Mouse (Mus musculus) left cerebral cortex, postnatal 10 days (tissue): ENCODE data around the gene Slc48a1. TPM values are rescaled to one million over a fixed set of nuclear protein-coding genes. Genes with fewer than 3 reads are reported as not detected.
A peak's percentile ranks its signal among the peaks of the same experiment; 100 is the strongest.

Experiments
- DNase-seq, 2 experiments: peaks; one replicate each; pipeline ENCODE4 v3.0.0; 2021 to 2022; ENCODE audit warnings: low spot score in 2 of 2, mixed read lengths in 1 of 2; ENCODE audit errors: extremely low spot score in 1 of 2
- intact Hi-C: fragments of 180-260 bp; cut with DNase I; formaldehyde crosslinking; loops from one replicate; pipeline ENCODE4 v1.15.1; 2025
- total RNA-seq, 2 experiments: library from RNA; stranded (reverse); gene quantifications; 2 replicates each; pipeline ENCODE4 v1.2.3; 2021

Slc48a1 gene
- total RNA-seq, 2 experiments from 2014 or later = 122 to 127 TPM

DNA sequence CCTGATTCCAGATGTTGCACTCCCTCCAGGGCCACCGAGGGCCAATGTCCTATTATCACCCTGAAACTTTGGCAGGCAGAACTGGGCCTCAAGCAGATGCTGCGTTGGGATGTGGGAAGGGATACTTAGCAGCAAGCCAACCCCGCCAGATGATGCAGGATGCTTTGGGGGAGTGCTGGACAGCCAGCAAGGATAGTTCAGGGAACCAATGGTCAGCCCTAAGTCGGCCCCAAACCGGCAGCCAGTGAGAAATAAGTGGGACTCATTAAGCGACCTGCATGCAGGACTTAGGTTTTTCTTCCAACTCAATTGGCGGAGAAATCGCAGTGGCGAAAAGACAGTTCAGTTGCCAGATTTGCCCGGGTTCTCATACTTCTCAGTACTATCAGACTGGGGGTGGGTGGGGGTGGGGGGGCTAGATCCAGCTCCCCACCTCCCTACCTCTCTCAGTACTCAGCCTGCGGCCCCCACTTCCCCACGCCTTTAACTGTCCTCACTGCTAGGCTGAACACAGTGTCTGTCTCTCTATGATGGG lies 52.0 kb downstream of the Slc48a1 start:
- no peak for DNase-seq
- intact Hi-C loops = no loop called here

DNA sequence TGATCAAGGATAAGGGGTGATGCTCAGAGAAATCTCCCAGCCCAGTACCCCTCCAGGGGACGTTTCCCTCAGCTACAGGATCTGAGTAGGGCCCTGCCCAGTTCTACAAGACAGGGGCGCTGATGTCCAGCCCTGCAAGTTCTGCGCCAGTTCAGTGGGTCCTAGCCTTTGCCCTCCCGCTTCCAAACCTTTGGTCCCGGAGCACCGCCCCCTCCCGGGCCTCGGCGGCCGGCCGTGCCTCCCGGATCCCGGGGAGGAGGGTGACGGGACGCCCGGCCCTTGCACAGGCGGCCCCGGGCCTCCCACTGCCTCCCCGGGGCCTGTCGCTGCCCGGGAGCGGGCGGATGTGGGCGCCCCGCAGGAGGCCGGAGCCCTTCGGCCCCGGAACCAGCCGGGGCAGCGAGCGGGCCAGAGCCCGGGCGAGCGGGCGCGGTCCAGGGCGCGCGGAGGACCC lies 52.5 kb downstream of the Slc48a1 start:
- peak in 1 of 2 experiments; percentile 67 for DNase-seq
- intact Hi-C loops = no loop called here

GRCm38 (mm10) chr15:97831242-97831986 lies 53.1 kb downstream of the Slc48a1 start:
- intact Hi-C loops = no loop called here
- DNase-seq = peak in 1 of 2 experiments; percentile 79

- no peak for DNase-seq
- intact Hi-C loops = no loop called here
Measured at GRCm38 (mm10) chr15:97831987-97832640, 53.8 kb downstream of the Slc48a1 start.

- DNase-seq = no peak
- intact Hi-C loops = no loop called here
Measured at GRCm38 (mm10) chr15:97832764-97833479, 54.6 kb downstream of the Slc48a1 start.

DNA sequence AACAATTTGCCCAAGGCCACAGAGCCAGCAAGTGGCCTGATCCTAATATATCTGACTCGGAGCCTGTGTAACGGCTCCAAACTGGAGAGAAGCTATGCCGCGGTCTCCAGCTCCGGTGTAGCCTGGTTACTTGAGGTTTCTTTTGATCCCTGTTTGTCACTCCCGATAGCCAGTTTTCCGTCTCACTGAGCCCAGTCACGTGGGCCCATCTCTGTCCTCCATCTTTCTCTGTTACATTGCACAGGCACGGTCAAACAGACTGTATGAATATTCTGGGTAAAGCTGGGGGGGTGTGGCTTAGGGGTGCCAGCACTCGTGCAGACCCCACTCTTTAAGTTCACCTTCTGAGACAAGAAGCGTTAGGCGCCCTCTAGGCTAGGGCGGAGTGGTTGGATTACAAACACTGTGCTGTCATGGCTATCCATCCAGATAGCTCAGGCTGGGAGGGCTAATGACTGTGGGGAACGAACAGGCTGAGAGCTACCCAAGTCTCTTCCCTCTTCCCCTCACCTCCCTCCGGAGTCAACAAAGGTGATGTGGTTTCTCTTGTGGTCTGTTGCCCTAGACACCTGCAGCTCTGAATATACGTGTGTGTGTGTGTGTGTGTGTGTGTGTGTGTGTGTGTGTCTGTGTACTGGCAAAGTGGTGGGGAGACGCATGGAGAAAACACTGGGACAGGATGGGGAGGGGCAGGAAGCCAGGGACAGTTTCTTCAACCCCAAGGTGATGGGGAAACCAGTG lies 58.0 kb downstream of the Slc48a1 start:
- intact Hi-C loops = no loop called here
- DNase-seq = no peak

- intact Hi-C loops = no loop called here
- DNase-seq = no peak
Measured at GRCm38 (mm10) chr15:97836894-97837247, 58.6 kb downstream of the Slc48a1 start.

GRCm38 (mm10) chr15:97837491-97838061 lies 59.3 kb downstream of the Slc48a1 start:
- intact Hi-C loops = no loop called here
- no peak for DNase-seq

DNA sequence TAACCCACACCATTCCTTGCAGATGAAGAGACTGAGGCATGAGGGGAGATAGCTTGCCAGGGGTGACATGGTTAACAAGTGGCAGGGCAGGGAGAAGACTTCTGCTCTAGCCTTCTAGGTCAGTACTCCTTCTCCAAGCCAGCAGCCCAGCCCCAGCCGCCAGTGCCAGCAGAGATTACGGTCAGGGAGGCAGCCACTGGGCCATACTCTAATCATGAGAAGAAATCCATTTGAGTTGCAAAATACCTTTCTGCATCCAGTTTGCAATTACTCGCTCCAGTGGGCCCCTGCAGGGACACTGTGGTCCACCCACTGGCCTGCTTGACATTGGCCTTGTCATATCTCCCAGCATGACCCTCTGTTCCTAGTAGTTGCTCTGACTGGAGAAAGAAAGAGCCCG lies 60.1 kb downstream of the Slc48a1 start:
- intact Hi-C loops = no loop called here
- DNase-seq = no peak

GRCm38 (mm10) chr15:97839012-97839411 lies 60.7 kb downstream of the Slc48a1 start:
- DNase-seq = no peak
- intact Hi-C loops = no loop called here

GRCm38 (mm10) chr15:97839473-97839872 lies 61.2 kb downstream of the Slc48a1 start:
- intact Hi-C loops = no loop called here
- no peak for DNase-seq

GRCm38 (mm10) chr15:97839991-97840455 lies 61.7 kb downstream of the Slc48a1 start:
- intact Hi-C loops = no loop called here
- DNase-seq = peak in 1 of 2 experiments; percentile 84

- no peak for DNase-seq
- intact Hi-C loops = no loop called here
Measured at GRCm38 (mm10) chr15:97840781-97841180, 62.5 kb downstream of the Slc48a1 start.

- intact Hi-C loops = no loop called here
- no peak for DNase-seq
Measured at GRCm38 (mm10) chr15:97841383-97841782, 63.1 kb downstream of the Slc48a1 start.

- DNase-seq = no peak
- intact Hi-C loops = no loop called here
Measured at GRCm38 (mm10) chr15:97842058-97842457, 63.7 kb downstream of the Slc48a1 start.
